Mouse (Mus musculus): Measurements from ENCODE around the gene D6Ertd527e.

DNA sequence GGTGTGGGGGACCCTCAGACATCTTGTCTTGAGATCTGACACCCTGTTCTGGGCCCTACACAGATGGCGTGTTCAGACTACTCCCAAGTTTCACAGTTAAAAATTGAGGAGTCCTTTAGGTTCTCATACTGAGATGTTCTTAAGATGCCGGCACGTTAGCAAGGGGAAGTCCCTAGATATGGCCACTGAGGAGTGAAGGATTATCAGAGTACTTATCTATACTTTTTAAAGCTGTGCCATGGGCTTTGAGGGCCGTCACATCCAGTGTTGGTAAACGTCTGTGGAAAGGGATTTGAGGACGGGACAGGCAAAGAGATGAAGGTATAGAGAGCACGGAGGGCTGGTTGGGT is 48.7 kb downstream of the D6Ertd527e start:
- TF ChIP-seq EP300 (IDR thresholded peaks at IDR 0.05; ENCODE audit: low read depth) (no peak), CTCF (IDR thresholded peaks at IDR 0.05; ENCODE audit: low read depth) (no peak)

All from liver, postnatal 0 days (tissue).